Mouse (Mus musculus) brain, embryonic 14.5 days (tissue): ENCODE results near the gene Psme2b.

ENCODE experiments used
- CTCF ChIP-seq: fragments of 200-500 bp; IDR thresholded peaks from 2 replicates; pipeline ENCODE4 v1.5.1; 2012; ENCODE audit warnings: inconsistent platforms, mild to moderate bottlenecking, moderate library complexity, borderline replicate concordance; ENCODE audit not compliant: insufficient read depth, insufficient read length; ENCODE audit errors: extremely low read depth
- POLR2A ChIP-seq: fragments of 200-500 bp; IDR thresholded peaks from 2 replicates; pipeline ENCODE4 v1.6.1; 2012; ENCODE audit warnings: mild to moderate bottlenecking, inconsistent platforms, borderline replicate concordance; ENCODE audit not compliant: poor library complexity, insufficient read depth, insufficient read length, severe bottlenecking; ENCODE audit errors: extremely low read depth

DNA sequence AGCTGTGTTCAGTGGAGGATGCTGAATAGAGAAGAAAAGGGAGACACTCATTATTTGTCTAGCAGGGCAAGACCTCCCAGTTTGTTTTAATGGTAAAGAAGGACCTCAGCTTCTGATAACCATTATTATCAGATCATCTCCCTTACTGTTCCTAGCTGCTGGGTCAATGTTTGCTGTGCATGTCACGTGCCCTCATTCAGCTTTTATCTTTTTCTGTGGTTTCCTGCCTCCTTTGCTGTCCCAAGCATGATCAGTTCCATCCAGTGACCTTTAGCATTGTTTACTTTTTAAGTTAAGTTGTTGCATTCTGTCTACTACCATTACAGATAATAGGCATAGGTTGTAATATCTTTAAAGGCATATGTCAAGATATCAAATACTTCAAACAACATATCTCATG, 37.5 kb downstream of the Psme2b start:
- TF ChIP-seq POLR2A (no peak), CTCF (no peak)
